Mouse (Mus musculus): ENCODE data around the gene 5730455P16Rik. TPM values are rescaled to one million over a fixed set of nuclear protein-coding genes. Genes with fewer than 3 reads are reported as not detected.
"Not testable (repeated sequence)": the region's sequence is repeated elsewhere in the genome, so short reads cannot be mapped to it uniquely, and the experiment has no call there.

5730455P16Rik gene
- polyA plus RNA-seq, 1 experiment from 2014 or later: 17.3 TPM

DNA sequence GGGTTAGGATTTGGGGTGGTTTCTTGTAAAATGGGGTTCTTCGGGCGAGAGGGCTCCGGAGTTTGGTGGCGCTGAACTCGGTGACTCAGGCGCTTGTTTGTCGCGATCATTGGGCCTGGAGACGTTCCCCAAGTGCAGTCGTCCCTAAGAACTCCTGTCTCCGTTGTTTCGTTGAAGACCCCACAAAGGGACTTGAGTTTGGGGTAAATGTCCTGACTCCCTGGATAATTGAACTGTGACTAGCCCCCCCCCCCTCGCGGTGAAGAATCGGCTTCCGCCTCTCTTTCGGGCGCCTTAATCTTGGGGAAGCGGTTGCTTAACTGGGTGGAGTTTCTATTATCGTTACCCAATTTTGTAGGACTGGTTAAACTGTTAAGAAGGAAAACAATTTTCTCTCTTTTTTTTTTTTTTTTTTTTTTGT, 5.8 kb upstream of the 5730455P16Rik start:
- under 1% methylated on average over 20 of the region's 20 CpGs for WGBS
- no peaks in the 10 kb centered on the region for H3K9me3 ChIP-seq (ENCODE audit: control insufficient read depth, low read length)
- H3K9ac ChIP-seq (ENCODE audit: low read length): peak overlapping the region; percentile 100
- peak overlapping the region; percentile 98 for H3K4me3 ChIP-seq (ENCODE audit: low read depth, low read length)
- DNase-seq (ENCODE audit: low spot score) (no peak), ATAC-seq (replicated peaks; ENCODE audit: low FRiP score, low TSS enrichment, low read depth) (peak; percentile 35; the same call in 1 of the 2 replicates)
- H3K27me3 ChIP-seq (replicated peaks; ENCODE audit: control insufficient read depth, insufficient read depth, low read length): no peaks in the 10 kb centered on the region
- peaks cover 25% of the 10 kb centered on the region for H3K4me1 ChIP-seq (replicated peaks; ENCODE audit: control insufficient read depth, insufficient read depth, low read length)
- peak overlapping the region; percentile 65 for H3K4me2 ChIP-seq (ENCODE audit: low read length)
- H3K36me3 ChIP-seq (ENCODE audit: control insufficient read depth, insufficient read depth, low read length): peaks cover 32% of the 10 kb centered on the region
- peak overlapping the region; percentile 90 for H3K27ac ChIP-seq (ENCODE audit: low read depth)

DNA sequence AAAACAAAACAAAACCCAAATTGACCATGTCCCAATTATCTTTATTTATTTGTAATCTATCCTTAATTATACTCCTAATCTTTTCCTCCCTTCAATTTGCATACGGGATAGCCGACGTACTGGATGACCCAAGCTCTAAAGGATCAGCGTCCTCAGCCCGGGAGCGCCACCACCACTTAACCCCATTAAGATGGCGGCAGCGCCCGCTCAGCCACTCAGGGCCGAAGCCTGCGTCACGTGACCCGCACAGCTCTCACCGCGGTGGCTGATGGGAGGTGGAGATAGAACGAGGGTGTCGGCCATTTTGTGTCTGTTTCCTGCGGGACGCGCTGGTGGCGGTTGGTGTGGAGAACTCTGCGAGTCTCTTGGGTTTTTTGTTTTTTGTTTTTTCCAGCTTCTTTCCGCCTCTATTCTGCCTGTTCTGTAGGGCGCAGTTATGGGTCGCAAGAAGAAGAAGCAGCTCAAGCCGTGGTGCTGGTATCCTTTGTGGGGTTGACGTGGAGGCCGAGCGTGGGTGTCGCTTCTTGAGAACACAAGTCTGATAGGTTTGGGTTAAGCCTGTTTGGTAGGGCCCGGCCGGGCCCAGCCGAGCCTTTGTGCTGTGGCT, 5.3 kb upstream of the 5730455P16Rik start, which contains the start of gene Zfp207:
Gene Zfp207 (plus strand): TSS at position 261 of the 607 bp plus-strand sequence.
- H3K9ac ChIP-seq (ENCODE audit: low read length): peak within 1 kb of the TSS; percentile 100

DNA sequence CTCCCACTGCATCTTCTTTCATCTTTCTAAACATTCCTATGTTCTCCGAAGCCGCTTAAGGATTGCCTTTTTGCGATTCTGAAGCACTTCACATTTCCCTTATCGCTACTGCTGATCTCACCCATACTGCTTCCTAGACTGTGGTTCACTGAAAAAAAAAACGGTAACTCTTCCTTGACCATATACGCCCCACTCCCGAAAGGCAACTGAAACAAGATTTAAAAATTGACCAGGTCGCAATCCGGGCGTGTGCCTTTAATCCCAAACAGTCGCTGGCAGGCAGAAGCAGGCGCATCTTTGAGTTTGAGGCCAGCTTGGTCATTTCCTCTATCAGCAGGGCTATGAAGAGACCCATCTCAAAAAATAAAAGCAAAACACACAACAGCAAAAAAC, 4.8 kb upstream of the 5730455P16Rik start:
- ATAC-seq (replicated peaks; ENCODE audit: low FRiP score, low TSS enrichment, low read depth) (peak; percentile 28; the same call in 1 of the 2 replicates), DNase-seq (ENCODE audit: low spot score) (peak; percentile 72)
- H3K4me3 ChIP-seq (ENCODE audit: low read depth, low read length): peak overlapping the region; percentile 98
- H3K4me2 ChIP-seq (ENCODE audit: low read length): peak overlapping the region; percentile 75
- WGBS: 4% methylated on average over 12 of the region's 12 CpGs
- H3K27ac ChIP-seq (ENCODE audit: low read depth): peak overlapping the region; percentile 90
- H3K9ac ChIP-seq (ENCODE audit: low read length): peak overlapping the region; percentile 100
- peaks cover 22% of the 10 kb centered on the region for H3K36me3 ChIP-seq (ENCODE audit: control insufficient read depth, insufficient read depth, low read length)
- H3K27me3 ChIP-seq (replicated peaks; ENCODE audit: control insufficient read depth, insufficient read depth, low read length): no peaks in the 10 kb centered on the region
- no peaks in the 10 kb centered on the region for H3K9me3 ChIP-seq (ENCODE audit: control insufficient read depth, low read length)
- H3K4me1 ChIP-seq (replicated peaks; ENCODE audit: control insufficient read depth, insufficient read depth, low read length): peaks cover 25% of the 10 kb centered on the region

More for the DNA sequence above, 5.3 kb upstream of the 5730455P16Rik start, which contains the start of gene Zfp207:
- H3K4me2 ChIP-seq (ENCODE audit: low read length): peak within 1 kb of the TSS; percentile 75
- H3K4me1 ChIP-seq (replicated peaks; ENCODE audit: control insufficient read depth, insufficient read depth, low read length): peaks cover 25% of the 10 kb centered on the region
- under 1% methylated on average over 33 of the region's 33 CpGs for WGBS
- no peaks in the 10 kb centered on the region for H3K27me3 ChIP-seq (replicated peaks; ENCODE audit: control insufficient read depth, insufficient read depth, low read length)
- DNase-seq (ENCODE audit: low spot score) (peak; percentile 97), ATAC-seq (replicated peaks; ENCODE audit: low FRiP score, low TSS enrichment, low read depth) (peak; percentile 95)
- peak within 1 kb of the TSS; percentile 90 for H3K27ac ChIP-seq (ENCODE audit: low read depth)
- H3K9me3 ChIP-seq (ENCODE audit: control insufficient read depth, low read length): no peaks in the 10 kb centered on the region
- peaks cover 27% of the 10 kb centered on the region for H3K36me3 ChIP-seq (ENCODE audit: control insufficient read depth, insufficient read depth, low read length)
- H3K4me3 ChIP-seq (ENCODE audit: low read depth, low read length): peak within 1 kb of the TSS; percentile 98

DNA sequence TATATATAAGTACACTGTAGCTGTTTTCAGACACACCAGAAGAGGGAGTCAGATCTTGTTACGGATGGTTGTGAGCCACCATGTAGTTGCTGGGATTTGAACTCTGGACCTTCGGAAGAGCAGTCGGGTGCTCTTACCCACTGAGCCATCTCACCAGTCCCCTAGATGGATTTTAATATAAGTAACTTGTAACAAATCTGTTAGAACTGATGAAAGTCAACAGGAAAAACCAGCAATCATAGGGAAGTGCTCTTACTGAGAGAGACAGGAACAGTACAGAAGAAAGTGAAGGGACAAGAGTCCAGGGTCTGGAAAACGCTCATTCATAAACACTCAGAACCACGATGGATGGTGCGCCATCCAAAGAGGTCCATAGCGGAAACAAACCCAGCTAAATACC, 1.4 kb upstream of the 5730455P16Rik start:
- not testable (repeated sequence) for H3K4me2 ChIP-seq (ENCODE audit: low read length); H3K4me3 ChIP-seq (ENCODE audit: low read depth, low read length); H3K9me3 ChIP-seq (ENCODE audit: control insufficient read depth, low read length); H3K27ac ChIP-seq (ENCODE audit: low read depth); H3K9ac ChIP-seq (ENCODE audit: low read length); DNase-seq (ENCODE audit: low spot score); ATAC-seq (replicated peaks; ENCODE audit: low FRiP score, low TSS enrichment, low read depth); H3K27me3 ChIP-seq (replicated peaks; ENCODE audit: control insufficient read depth, insufficient read depth, low read length); H3K4me1 ChIP-seq (replicated peaks; ENCODE audit: control insufficient read depth, insufficient read depth, low read length)
- 88% methylated on average over 7 of the region's 7 CpGs for WGBS
- H3K36me3 ChIP-seq (ENCODE audit: control insufficient read depth, insufficient read depth, low read length): peaks cover 12% of the 10 kb centered on the region

DNA sequence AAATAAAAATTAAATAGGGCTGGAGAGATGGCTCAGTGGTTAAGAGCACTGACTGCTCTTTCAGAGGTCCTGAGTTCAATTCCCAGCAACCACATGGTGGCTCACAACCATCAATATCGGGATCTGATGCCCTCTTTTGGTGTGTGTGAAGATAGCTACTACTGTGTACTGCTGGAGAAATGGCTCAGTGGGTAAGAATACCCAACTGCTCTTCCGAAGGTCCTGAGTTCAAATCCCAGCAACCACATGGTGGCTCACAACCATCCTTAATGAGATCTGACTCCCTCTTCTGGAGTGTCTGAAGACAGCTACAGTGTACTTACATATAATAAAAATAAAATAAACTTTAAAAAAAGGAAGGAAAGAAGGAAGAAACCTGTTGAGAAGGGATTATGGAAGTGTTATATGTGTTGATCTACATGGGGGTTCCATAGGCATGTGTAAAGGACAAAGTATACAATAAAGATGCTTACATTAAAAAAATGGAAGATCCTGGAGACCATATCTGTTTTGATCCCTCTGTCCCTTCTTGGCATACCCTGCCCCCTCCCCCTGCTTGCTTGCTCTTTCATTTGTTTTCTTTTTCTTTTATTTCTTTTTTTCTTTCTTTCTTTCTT, 726 bp upstream of the 5730455P16Rik start:
- H3K4me2 ChIP-seq (ENCODE audit: low read length): peak overlapping the region; percentile 80
- WGBS: 55% methylated on average over 2 of the region's 2 CpGs
- not testable (repeated sequence) for ATAC-seq (replicated peaks; ENCODE audit: low FRiP score, low TSS enrichment, low read depth); H3K27me3 ChIP-seq (replicated peaks; ENCODE audit: control insufficient read depth, insufficient read depth, low read length); H3K4me1 ChIP-seq (replicated peaks; ENCODE audit: control insufficient read depth, insufficient read depth, low read length); H3K27ac ChIP-seq (ENCODE audit: low read depth); DNase-seq (ENCODE audit: low spot score); H3K9me3 ChIP-seq (ENCODE audit: control insufficient read depth, low read length)
- peak overlapping the region; percentile 82; the same call in 1 of the 2 replicates for H3K9ac ChIP-seq (ENCODE audit: low read length)
- H3K36me3 ChIP-seq (ENCODE audit: control insufficient read depth, insufficient read depth, low read length): peaks cover 18% of the 10 kb centered on the region
- peak overlapping the region; percentile 70 for H3K4me3 ChIP-seq (ENCODE audit: low read depth, low read length)

DNA sequence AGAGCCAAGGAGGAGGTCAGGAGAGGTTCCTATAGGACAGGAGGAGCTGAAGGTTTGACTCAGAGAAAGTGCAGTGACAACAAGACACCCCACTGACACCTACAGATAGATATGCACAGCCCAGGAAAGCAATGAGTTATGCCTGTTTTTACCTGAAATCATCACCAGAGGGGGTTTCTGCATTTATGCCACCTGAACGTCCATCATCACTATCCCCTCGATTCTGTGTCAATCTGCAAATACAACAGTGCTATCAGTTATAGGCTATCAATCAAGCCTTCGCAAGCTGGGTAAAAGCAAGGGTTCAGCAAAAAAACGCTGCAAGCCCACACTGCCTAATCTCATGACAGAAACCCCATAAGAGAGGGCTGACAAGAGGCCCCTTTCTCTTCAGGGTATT, 1.2 kb downstream of the 5730455P16Rik start:
- DNase-seq (ENCODE audit: low spot score): no peak
- 0 out of 2 replicates have a peak overlapping the region, but pooled peaks have one; percentile 70 for H3K4me3 ChIP-seq (ENCODE audit: low read depth, low read length)
- 60% methylated on average over 4 of the region's 4 CpGs for WGBS

DNA sequence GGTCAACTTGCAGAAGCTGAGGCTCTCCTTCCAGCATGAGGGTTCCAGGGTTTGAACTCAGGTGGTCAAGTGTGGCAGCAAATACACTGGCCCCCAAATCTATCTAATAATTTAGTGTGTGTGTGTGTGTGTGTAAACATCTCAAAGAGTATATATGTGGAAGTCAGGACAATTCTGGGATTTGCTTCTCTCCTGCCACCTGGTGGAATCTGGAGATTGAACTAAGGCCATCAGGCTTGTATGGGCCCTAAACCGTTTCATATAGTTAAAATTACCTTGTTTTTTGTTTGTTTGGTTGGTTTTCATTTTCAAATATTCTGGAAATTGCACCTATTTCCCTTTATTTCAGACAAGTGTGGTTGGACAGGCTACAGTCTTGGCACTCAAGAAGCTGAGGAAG, 8.9 kb downstream of the 5730455P16Rik start:
- Histone ChIP-seq H3K27me3 (replicated peaks; ENCODE audit: control insufficient read depth, insufficient read depth, low read length) (no peaks in the 10 kb centered on the region), H3K9ac (ENCODE audit: low read length) (no peak overlapping the region), H3K36me3 (ENCODE audit: control insufficient read depth, insufficient read depth, low read length) (peaks cover 66% of the 10 kb centered on the region), H3K27ac (ENCODE audit: low read depth) (no peak overlapping the region), H3K4me3 (ENCODE audit: low read depth, low read length) (no peak overlapping the region), H3K4me1 (replicated peaks; ENCODE audit: control insufficient read depth, insufficient read depth, low read length) (no peaks in the 10 kb centered on the region), H3K9me3 (ENCODE audit: control insufficient read depth, low read length) (no peaks in the 10 kb centered on the region), H3K4me2 (ENCODE audit: low read length) (no peak overlapping the region)
- DNase-seq (ENCODE audit: low spot score) (no peak), ATAC-seq (replicated peaks; ENCODE audit: low FRiP score, low TSS enrichment, low read depth) (no peak)
- 88% methylated on average over 1 of the region's 1 CpGs for WGBS

More for the DNA sequence above, 1.2 kb downstream of the 5730455P16Rik start:
- ATAC-seq (replicated peaks; ENCODE audit: low FRiP score, low TSS enrichment, low read depth): no peak
- Histone ChIP-seq H3K9ac (ENCODE audit: low read length) (no peak overlapping the region), H3K27ac (ENCODE audit: low read depth) (no peak overlapping the region), H3K27me3 (replicated peaks; ENCODE audit: control insufficient read depth, insufficient read depth, low read length) (no peaks in the 10 kb centered on the region), H3K4me2 (ENCODE audit: low read length) (peak overlapping the region; percentile 80), H3K4me1 (replicated peaks; ENCODE audit: control insufficient read depth, insufficient read depth, low read length) (peaks cover 4% of the 10 kb centered on the region), H3K36me3 (ENCODE audit: control insufficient read depth, insufficient read depth, low read length) (peaks cover 27% of the 10 kb centered on the region), H3K9me3 (ENCODE audit: control insufficient read depth, low read length) (no peaks in the 10 kb centered on the region)

DNA sequence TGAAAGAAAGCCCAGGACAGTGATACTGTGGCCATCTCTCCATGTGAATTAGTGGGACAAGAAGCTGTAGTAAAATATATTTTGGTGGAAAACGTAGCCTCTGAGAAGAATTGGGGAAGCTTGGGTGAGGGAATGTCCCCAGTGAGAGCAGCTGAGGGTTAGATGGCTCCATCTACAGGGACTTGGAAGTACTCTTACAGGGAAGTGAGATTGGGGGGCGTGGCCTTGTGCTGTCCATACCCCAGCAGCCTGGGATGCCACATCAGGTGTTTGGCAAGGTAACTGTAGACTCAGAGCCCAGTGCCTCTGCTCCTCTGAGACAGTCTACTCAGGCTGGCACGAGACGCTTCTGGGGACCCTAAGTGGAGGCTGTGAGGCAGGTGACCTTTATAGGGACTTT, 23.0 kb downstream of the 5730455P16Rik start:
- WGBS: 34% methylated on average over 4 of the region's 4 CpGs
- H3K4me3 ChIP-seq (ENCODE audit: low read depth, low read length): no peak overlapping the region
- H3K9ac ChIP-seq (ENCODE audit: low read length): no peak overlapping the region
- H3K36me3 ChIP-seq (ENCODE audit: control insufficient read depth, insufficient read depth, low read length): no peaks in the 10 kb centered on the region
- ATAC-seq (replicated peaks; ENCODE audit: low FRiP score, low TSS enrichment, low read depth) (no peak), DNase-seq (ENCODE audit: low spot score) (no peak)
- no peak overlapping the region for H3K27ac ChIP-seq (ENCODE audit: low read depth)
- no peaks in the 10 kb centered on the region for H3K4me1 ChIP-seq (replicated peaks; ENCODE audit: control insufficient read depth, insufficient read depth, low read length)
- H3K4me2 ChIP-seq (ENCODE audit: low read length): no peak overlapping the region
- H3K27me3 ChIP-seq (replicated peaks; ENCODE audit: control insufficient read depth, insufficient read depth, low read length): no peaks in the 10 kb centered on the region
- H3K9me3 ChIP-seq (ENCODE audit: control insufficient read depth, low read length): no peaks in the 10 kb centered on the region

All from intestine, embryonic 14.5 days (tissue).